Mouse (Mus musculus): ENCODE measurements at regions not wholly inside any gene's neighbourhood (a gene's known extent, or its start where the extent isn't known, plus 50 kb on each side); places are given as distances from the start of the nearest gene placed in this dataset.

DNA sequence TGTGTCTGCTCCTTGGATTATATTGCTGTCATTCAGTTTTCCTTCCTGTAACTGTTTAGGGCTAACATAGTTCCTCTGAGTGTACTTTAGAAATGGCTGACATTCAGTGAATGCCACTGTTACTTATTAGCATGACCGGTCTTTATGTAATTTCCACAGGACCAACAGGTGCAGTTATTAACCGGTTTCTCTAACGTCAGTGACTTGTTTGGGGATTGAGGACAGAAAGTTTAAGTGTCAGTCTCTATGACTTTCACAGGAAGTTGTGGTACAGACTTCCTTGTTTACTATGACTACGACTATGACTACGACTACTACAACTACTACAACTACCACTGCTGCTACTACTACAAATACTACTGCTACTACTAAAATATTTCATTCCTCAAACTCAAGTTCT, 170.4 kb upstream of the Ptger4 start:
- H3K4me1 ChIP-seq (ENCODE audit: control insufficient read depth, insufficient read depth, low read length), result no peaks in the 10 kb centered on the region
- no peaks in the 10 kb centered on the region for H3K36me3 ChIP-seq (ENCODE audit: control insufficient read depth, insufficient read depth, low read length)
- no peak overlapping the region for H3K9ac ChIP-seq (ENCODE audit: low read length)
- no peak overlapping the region for H3K4me3 ChIP-seq (ENCODE audit: low read depth, low read length)
- DNase-seq (ENCODE audit: low spot score), result no peak
- no peak for ATAC-seq
- H3K27ac ChIP-seq (ENCODE audit: low read depth, low read length), result no peak overlapping the region
- WGBS, result 94% methylated on average over 5 of the region's 5 CpGs
- H3K27me3 ChIP-seq (replicated peaks; ENCODE audit: control insufficient read depth, insufficient read depth, low read length), result no peaks in the 10 kb centered on the region
- H3K4me2 ChIP-seq (ENCODE audit: low read length), result no peak overlapping the region
- no peaks in the 10 kb centered on the region for H3K9me3 ChIP-seq (replicated peaks; ENCODE audit: control insufficient read depth, low read length)

DNA sequence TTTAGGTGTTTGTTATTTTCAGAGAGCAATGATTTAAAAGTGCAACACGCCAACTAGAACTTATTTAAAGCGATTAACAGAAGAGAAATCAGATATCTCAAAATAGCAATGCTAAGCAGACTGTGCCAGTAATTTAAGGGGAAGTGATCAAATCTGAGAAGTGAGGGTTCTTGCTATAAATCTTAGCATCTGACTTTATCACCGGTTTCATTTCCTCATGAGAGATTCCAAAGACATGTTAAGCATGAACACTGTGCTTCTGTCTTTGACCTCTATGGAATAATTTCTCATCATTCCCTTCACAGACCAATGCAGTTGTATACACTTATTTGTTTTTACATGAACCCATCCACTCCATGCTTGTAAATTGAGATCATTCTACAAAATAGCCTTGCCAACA, 172.0 kb upstream of the Ptger4 start:
- 91% methylated on average over 3 of the region's 3 CpGs for WGBS

DNA sequence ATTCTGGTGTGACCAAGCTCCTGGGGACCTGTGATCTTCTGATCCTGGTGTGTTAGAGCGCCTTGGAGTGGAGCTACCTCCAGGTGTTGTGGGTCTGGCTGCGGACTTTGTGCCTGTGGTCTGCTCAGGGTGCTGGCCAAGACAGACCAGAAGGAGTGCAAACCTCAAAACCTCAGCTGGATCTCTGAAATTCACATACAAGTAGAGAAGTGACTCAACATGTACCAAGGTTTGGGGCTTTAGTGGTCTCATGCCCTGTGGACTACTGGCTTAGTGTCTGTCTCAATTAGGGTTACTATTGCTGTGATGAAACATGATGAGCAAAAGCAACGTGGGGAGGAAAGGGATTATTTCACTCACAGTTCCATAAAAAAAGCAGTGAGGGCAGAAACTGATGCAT, 182.7 kb upstream of the Ptger4 start:
- DNase-seq (ENCODE audit: low spot score) (no peak), ATAC-seq (no peak)
- no peak overlapping the region for H3K9ac ChIP-seq (ENCODE audit: low read length)
- no peaks in the 10 kb centered on the region for H3K36me3 ChIP-seq (ENCODE audit: control insufficient read depth, insufficient read depth, low read length)
- H3K27me3 ChIP-seq (replicated peaks; ENCODE audit: control insufficient read depth, insufficient read depth, low read length), result no peaks in the 10 kb centered on the region
- no peaks in the 10 kb centered on the region for H3K9me3 ChIP-seq (replicated peaks; ENCODE audit: control insufficient read depth, low read length)
- WGBS, result 87% methylated on average over 3 of the region's 3 CpGs
- H3K27ac ChIP-seq (ENCODE audit: low read depth, low read length), result no peak overlapping the region
- H3K4me2 ChIP-seq (ENCODE audit: low read length), result no peak overlapping the region
- no peaks in the 10 kb centered on the region for H3K4me1 ChIP-seq (ENCODE audit: control insufficient read depth, insufficient read depth, low read length)
- no peak overlapping the region for H3K4me3 ChIP-seq (ENCODE audit: low read depth, low read length)

More for the DNA sequence above, 172.0 kb upstream of the Ptger4 start:
- Histone ChIP-seq H3K27me3 (replicated peaks; ENCODE audit: control insufficient read depth, insufficient read depth, low read length) (no peaks in the 10 kb centered on the region), H3K4me2 (ENCODE audit: low read length) (no peak overlapping the region), H3K9ac (ENCODE audit: low read length) (no peak overlapping the region), H3K4me3 (ENCODE audit: low read depth, low read length) (no peak overlapping the region), H3K36me3 (ENCODE audit: control insufficient read depth, insufficient read depth, low read length) (no peaks in the 10 kb centered on the region), H3K27ac (ENCODE audit: low read depth, low read length) (no peak overlapping the region), H3K9me3 (replicated peaks; ENCODE audit: control insufficient read depth, low read length) (no peaks in the 10 kb centered on the region), H3K4me1 (ENCODE audit: control insufficient read depth, insufficient read depth, low read length) (no peaks in the 10 kb centered on the region)
- no peak for DNase-seq (ENCODE audit: low spot score)
- no peak for ATAC-seq

DNA sequence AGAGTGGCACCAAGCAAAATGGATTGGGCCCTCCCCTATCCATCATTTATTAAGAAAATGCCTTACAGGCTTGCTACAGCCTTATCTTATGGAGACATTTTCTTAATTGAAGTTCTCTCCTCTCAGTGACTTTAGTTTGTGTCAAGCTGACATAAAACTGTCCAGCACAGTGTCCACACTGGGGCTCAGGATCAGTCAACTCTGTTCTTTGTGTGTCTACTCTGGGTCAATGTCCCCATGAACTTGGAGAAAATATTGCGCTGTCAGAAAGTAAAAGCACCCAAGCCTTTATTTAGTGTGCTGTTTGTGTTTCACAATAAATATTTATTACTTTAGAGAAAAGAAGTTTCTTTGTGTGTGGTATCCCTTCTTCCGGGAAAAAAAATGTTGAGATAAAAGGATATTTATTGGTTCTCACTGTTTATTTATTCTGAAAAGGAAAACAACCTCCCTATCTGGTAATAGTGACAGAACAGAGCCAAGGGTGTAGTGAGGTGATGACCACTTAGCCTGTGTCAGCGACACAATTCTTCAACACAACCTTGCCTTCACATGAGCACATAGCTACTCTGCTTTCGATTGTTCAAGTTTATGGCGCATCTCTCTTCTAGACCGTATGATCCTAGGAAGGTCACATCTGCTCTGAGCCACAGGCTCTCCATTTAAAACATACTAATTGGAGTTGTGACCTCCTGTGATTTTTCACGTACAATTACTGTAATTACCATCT, 183.5 kb upstream of the Ptger4 start:
- no peak overlapping the region for H3K4me2 ChIP-seq (ENCODE audit: low read length)
- H3K27me3 ChIP-seq (replicated peaks; ENCODE audit: control insufficient read depth, insufficient read depth, low read length), result no peaks in the 10 kb centered on the region
- no peaks in the 10 kb centered on the region for H3K36me3 ChIP-seq (ENCODE audit: control insufficient read depth, insufficient read depth, low read length)
- no peak overlapping the region for H3K9ac ChIP-seq (ENCODE audit: low read length)
- H3K9me3 ChIP-seq (replicated peaks; ENCODE audit: control insufficient read depth, low read length), result no peaks in the 10 kb centered on the region
- DNase-seq (ENCODE audit: low spot score) (no peak), ATAC-seq (no peak)
- WGBS, result 92% methylated on average over 7 of the region's 7 CpGs
- H3K27ac ChIP-seq (ENCODE audit: low read depth, low read length), result no peak overlapping the region
- no peaks in the 10 kb centered on the region for H3K4me1 ChIP-seq (ENCODE audit: control insufficient read depth, insufficient read depth, low read length)
- H3K4me3 ChIP-seq (ENCODE audit: low read depth, low read length), result no peak overlapping the region

DNA sequence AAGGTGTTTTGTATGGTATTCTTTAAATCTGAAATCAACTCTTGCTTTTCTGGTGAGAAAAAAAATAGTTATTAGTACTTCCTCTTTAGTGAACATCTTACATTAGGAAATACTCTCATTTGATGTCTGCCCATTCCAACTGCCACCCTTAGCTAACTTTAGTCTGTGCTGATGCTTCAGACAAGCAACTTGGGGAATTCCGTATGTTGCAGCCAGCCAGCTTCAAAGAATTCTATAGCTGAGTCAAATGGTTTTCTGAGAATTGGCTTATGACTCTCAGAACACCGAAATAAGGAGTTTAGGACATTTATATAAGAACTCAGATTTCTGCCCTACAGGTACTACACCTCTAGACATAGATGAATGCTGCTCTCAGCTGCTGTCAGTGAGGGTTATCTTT, 188.0 kb upstream of the Ptger4 start:
- WGBS, result 83% methylated on average over 2 of the region's 2 CpGs

DNA sequence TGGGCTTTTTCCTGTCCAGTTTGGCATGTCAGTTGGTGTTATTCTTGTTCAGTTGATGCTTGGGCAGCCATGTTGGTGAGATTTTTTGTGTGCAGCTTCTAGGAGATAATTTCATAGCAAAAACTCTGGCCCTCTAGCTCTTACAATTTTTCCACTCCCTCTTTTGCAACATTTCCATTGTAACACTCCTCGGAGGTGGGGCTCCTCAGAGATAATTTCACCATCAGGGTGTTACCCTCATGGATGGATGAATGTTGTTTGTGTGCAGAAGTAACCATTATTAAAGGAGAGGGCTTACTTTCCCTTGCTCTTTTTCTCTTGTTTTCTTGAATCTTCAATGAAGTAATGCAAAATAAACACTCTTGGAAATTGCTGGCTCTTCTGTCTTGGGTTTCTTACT, 193.0 kb upstream of the Ptger4 start:
- 89% methylated on average over 1 of the region's 1 CpGs for WGBS
- ATAC-seq (no peak), DNase-seq (ENCODE audit: low spot score) (no peak)

More for the DNA sequence above, 188.0 kb upstream of the Ptger4 start:
- Histone ChIP-seq H3K27me3 (replicated peaks; ENCODE audit: control insufficient read depth, insufficient read depth, low read length) (no peaks in the 10 kb centered on the region), H3K27ac (ENCODE audit: low read depth, low read length) (no peak overlapping the region), H3K4me2 (ENCODE audit: low read length) (no peak overlapping the region), H3K9me3 (replicated peaks; ENCODE audit: control insufficient read depth, low read length) (no peaks in the 10 kb centered on the region), H3K4me1 (ENCODE audit: control insufficient read depth, insufficient read depth, low read length) (no peaks in the 10 kb centered on the region), H3K36me3 (ENCODE audit: control insufficient read depth, insufficient read depth, low read length) (no peaks in the 10 kb centered on the region), H3K4me3 (ENCODE audit: low read depth, low read length) (no peak overlapping the region), H3K9ac (ENCODE audit: low read length) (no peak overlapping the region)
- ATAC-seq (no peak), DNase-seq (ENCODE audit: low spot score) (no peak)

DNA sequence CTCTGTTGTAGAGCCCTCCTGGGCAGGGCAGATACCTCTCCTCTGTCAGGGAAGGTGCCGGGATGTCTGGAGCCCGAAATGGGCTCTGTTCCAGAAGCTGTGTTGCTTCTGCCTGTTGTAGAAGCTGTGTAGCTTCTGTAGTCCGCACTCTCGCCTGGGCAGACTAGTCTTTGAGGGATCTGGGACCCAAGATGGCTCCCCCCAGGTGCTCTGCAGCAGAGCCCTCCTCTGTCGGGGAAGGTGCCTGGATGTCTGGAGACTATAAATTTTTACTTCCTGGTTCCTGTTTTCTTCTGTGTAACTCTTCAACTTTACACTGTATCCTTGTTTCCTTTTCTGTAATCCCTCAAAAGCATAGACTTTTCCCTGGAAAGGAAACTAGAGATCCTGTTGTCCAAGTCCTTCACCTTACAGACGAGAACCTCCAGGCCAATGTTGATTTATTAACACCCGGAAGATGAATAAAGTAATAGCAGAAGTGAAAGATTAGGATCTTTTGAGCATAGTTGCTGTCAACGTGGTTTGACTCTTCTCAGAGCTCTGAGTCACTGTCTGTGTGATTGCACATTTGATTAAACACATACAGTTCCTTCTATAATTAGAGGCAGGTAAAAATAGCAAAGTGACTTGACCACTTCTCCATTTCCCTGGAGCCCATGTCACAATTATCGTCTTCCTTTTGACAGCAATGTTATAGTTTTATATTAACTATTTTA, 202.2 kb upstream of the Ptger4 start:
- ATAC-seq (no peak), DNase-seq (ENCODE audit: low spot score) (no peak)
- no peaks in the 10 kb centered on the region for H3K27me3 ChIP-seq (replicated peaks; ENCODE audit: control insufficient read depth, insufficient read depth, low read length)
- no peak overlapping the region for H3K9ac ChIP-seq (ENCODE audit: low read length)
- 84% methylated on average over 9 of the region's 9 CpGs for WGBS
- H3K36me3 ChIP-seq (ENCODE audit: control insufficient read depth, insufficient read depth, low read length), result no peaks in the 10 kb centered on the region
- H3K4me2 ChIP-seq (ENCODE audit: low read length), result no peak overlapping the region
- no peaks in the 10 kb centered on the region for H3K9me3 ChIP-seq (replicated peaks; ENCODE audit: control insufficient read depth, low read length)
- H3K27ac ChIP-seq (ENCODE audit: low read depth, low read length), result no peak overlapping the region
- no peak overlapping the region for H3K4me3 ChIP-seq (ENCODE audit: low read depth, low read length)
- no peaks in the 10 kb centered on the region for H3K4me1 ChIP-seq (ENCODE audit: control insufficient read depth, insufficient read depth, low read length)

More for the DNA sequence above, 193.0 kb upstream of the Ptger4 start:
- Histone ChIP-seq H3K36me3 (ENCODE audit: control insufficient read depth, insufficient read depth, low read length) (no peaks in the 10 kb centered on the region), H3K9ac (ENCODE audit: low read length) (no peak overlapping the region), H3K4me1 (ENCODE audit: control insufficient read depth, insufficient read depth, low read length) (no peaks in the 10 kb centered on the region), H3K4me3 (ENCODE audit: low read depth, low read length) (no peak overlapping the region), H3K27me3 (replicated peaks; ENCODE audit: control insufficient read depth, insufficient read depth, low read length) (no peaks in the 10 kb centered on the region), H3K9me3 (replicated peaks; ENCODE audit: control insufficient read depth, low read length) (no peaks in the 10 kb centered on the region), H3K4me2 (ENCODE audit: low read length) (no peak overlapping the region), H3K27ac (ENCODE audit: low read depth, low read length) (no peak overlapping the region)

DNA sequence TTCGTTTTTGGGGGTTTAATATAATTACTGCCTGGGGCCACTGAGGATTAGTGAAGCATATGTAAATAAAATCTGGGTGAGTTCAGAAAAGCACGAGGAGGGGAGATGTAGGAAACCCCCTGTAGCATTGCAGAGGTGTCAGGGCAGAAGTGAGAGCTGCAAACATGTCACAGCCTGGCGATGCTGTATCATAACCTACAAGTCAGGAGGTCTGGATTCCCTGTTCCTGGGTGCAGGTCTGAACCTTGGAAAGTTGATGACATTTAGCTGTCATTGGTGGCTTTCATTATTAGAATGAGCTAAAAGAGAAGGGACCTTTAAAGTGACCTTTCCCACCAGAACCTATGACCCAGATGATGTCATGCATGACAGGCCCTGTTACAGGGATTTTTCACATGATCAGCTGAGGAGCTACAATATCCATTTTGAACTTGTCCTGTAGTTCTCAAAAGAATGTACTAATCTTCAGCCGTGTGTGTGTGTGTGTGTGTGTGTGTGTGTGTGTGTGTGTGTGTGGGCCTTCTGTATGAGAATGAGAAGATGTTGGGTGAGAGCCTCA, 202.8 kb upstream of the Ptger4 start:
- H3K27ac ChIP-seq (ENCODE audit: low read depth, low read length), result no peak overlapping the region
- H3K4me1 ChIP-seq (ENCODE audit: control insufficient read depth, insufficient read depth, low read length), result no peaks in the 10 kb centered on the region
- H3K4me2 ChIP-seq (ENCODE audit: low read length), result no peak overlapping the region
- H3K9ac ChIP-seq (ENCODE audit: low read length), result no peak overlapping the region
- no peaks in the 10 kb centered on the region for H3K9me3 ChIP-seq (replicated peaks; ENCODE audit: control insufficient read depth, low read length)
- H3K27me3 ChIP-seq (replicated peaks; ENCODE audit: control insufficient read depth, insufficient read depth, low read length), result no peaks in the 10 kb centered on the region
- H3K4me3 ChIP-seq (ENCODE audit: low read depth, low read length), result no peak overlapping the region
- ATAC-seq (no peak), DNase-seq (ENCODE audit: low spot score) (no peak)
- no peaks in the 10 kb centered on the region for H3K36me3 ChIP-seq (ENCODE audit: control insufficient read depth, insufficient read depth, low read length)
- 73% methylated on average over 4 of the region's 4 CpGs for WGBS

Measured in forebrain, embryonic 14.5 days (tissue).